Mouse (Mus musculus): ENCODE data around the gene Twf1.

DNA sequence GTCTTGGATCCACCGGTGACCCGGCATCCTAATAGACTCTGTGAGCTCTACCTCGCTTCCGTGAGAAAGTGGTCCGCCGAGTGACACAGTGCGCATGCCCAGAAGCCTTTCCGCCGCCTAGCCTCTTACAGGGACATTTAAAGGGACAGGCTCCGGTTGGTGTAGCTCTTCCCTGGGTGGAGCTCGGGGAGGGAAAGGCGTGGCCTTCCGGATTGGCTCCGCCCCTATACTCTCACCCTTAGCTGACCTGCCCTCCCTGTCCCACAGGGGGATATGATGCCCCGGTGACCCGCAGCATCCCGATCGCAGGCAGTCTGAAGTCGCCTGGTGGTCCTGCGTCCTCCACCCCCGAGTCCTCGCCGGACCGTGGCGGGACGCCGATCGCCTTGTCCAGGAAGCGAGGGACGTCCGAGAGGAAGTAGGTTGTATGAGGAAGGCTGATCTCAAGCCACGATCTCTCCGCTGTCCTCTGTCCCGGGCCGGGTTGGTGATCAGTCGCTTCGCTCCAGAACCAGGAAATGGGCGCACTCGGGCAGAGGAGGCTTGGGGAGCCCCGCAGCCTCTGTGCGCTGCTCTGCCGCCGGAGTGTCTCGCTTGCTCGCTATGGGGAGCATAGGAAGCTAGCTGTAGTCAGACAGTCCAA is 46.2 kb downstream of the Twf1 start, which contains the start of the genes Pus7l and Irak4:
- TF ChIP-seq USF1 (IDR thresholded peaks at IDR 0.05; ENCODE audit: low read depth) = no peak
- TF ChIP-seq CTCF (IDR thresholded peaks at IDR 0.05; ENCODE audit: control insufficient read depth, insufficient read depth, insufficient read length) = no peak
- TF ChIP-seq MAX (IDR thresholded peaks at IDR 0.05) = no peak
- TF ChIP-seq CEBPB (IDR thresholded peaks at IDR 0.05; ENCODE audit: low read depth) = no peak
- TF ChIP-seq MYOG (IDR thresholded peaks at IDR 0.05; ENCODE audit: control insufficient read depth, extremely low read depth, insufficient read length) = no peak
- no peak for TF ChIP-seq FOSL1 (IDR thresholded peaks at IDR 0.05; ENCODE audit: insufficient read depth, low read length, poor library complexity, severe bottlenecking)
